Mouse (Mus musculus): Measurements from ENCODE around the gene Ppif. TPM values are rescaled to one million over a fixed set of nuclear protein-coding genes. Genes with fewer than 3 reads are reported as not detected.

Ppif gene
- total and polyA plus RNA-seq, 2 experiments from 2014 or later = 46.1 to 55.3 TPM

- WGBS = 60% methylated on average over 3 of the region's 3 CpGs
Measured at GRCm38 (mm10) chr14:25741211-25741610, 47.3 kb downstream of the Ppif start.

GRCm38 (mm10) chr14:25741840-25742367 lies 48.0 kb downstream of the Ppif start:
- Histone ChIP-seq H3K27ac (no peak overlapping the region), H3K4me1 (ENCODE audit: insufficient read depth, low read length) (0 out of 2 replicates have a peak, but pooled peaks cover 6% of the 10 kb centered on the region), H3K9ac (replicated peaks; ENCODE audit: low read length) (no peak overlapping the region), H3K36me3 (ENCODE audit: insufficient read depth, low read length) (no peaks in the 10 kb centered on the region), H3K4me2 (ENCODE audit: low read depth, low read length) (no peak overlapping the region), H3K27me3 (ENCODE audit: insufficient read depth, low read length) (no peaks in the 10 kb centered on the region), H3K9me3 (ENCODE audit: low read length) (no peaks in the 10 kb centered on the region), H3K4me3 (ENCODE audit: low read length) (no peak overlapping the region)
- no peak for DNase-seq (ENCODE audit: low spot score)
- ATAC-seq = no peak
- peak; percentile 38; the same call in 1 of the 2 replicates for TF ChIP-seq CTCF (IDR thresholded peaks at IDR 0.05; ENCODE audit: low read depth)
- WGBS = 65% methylated on average over 5 of the region's 5 CpGs

More at GRCm38 (mm10) chr14:25741211-25741610, 47.3 kb downstream of the Ppif start:
- H3K4me2 ChIP-seq (ENCODE audit: low read depth, low read length) = no peak overlapping the region
- H3K9ac ChIP-seq (replicated peaks; ENCODE audit: low read length) = no peak overlapping the region
- H3K9me3 ChIP-seq (ENCODE audit: low read length) = no peaks in the 10 kb centered on the region
- no peaks in the 10 kb centered on the region for H3K27me3 ChIP-seq (ENCODE audit: insufficient read depth, low read length)
- peaks cover 11% of the 10 kb centered on the region for H3K4me1 ChIP-seq (ENCODE audit: insufficient read depth, low read length)
- peak overlapping the region; percentile 82 for H3K27ac ChIP-seq
- no peaks in the 10 kb centered on the region for H3K36me3 ChIP-seq (ENCODE audit: insufficient read depth, low read length)
- DNase-seq (ENCODE audit: low spot score) (no peak), ATAC-seq (no peak)
- H3K4me3 ChIP-seq (ENCODE audit: low read length) = no peak overlapping the region
- TF ChIP-seq CTCF (IDR thresholded peaks at IDR 0.05; ENCODE audit: low read depth) = no peak

- H3K9me3 ChIP-seq (ENCODE audit: low read length) = no peaks in the 10 kb centered on the region
- no peak for TF ChIP-seq CTCF (IDR thresholded peaks at IDR 0.05; ENCODE audit: low read depth)
- DNase-seq (ENCODE audit: low spot score) = no peak
Measured at GRCm38 (mm10) chr14:25742943-25743342, 49.0 kb downstream of the Ppif start.

GRCm38 (mm10) chr14:25745365-25746184 lies 51.6 kb downstream of the Ppif start:
- Histone ChIP-seq H3K36me3 (ENCODE audit: insufficient read depth, low read length) (no peaks in the 10 kb centered on the region), H3K27me3 (ENCODE audit: insufficient read depth, low read length) (no peaks in the 10 kb centered on the region), H3K4me2 (ENCODE audit: low read depth, low read length) (no peak overlapping the region), H3K27ac (no peak overlapping the region), H3K9ac (replicated peaks; ENCODE audit: low read length) (no peak overlapping the region), H3K4me3 (ENCODE audit: low read length) (no peak overlapping the region), H3K9me3 (ENCODE audit: low read length) (no peaks in the 10 kb centered on the region), H3K4me1 (ENCODE audit: insufficient read depth, low read length) (no peaks in the 10 kb centered on the region)
- ATAC-seq = no peak
- peak; percentile 33; the same call in 1 of the 2 replicates for TF ChIP-seq CTCF (IDR thresholded peaks at IDR 0.05; ENCODE audit: low read depth)
- no peak for DNase-seq (ENCODE audit: low spot score)
- WGBS = 69% methylated on average over 11 of the region's 11 CpGs

More at GRCm38 (mm10) chr14:25742943-25743342, 49.0 kb downstream of the Ppif start:
- H3K9ac ChIP-seq (replicated peaks; ENCODE audit: low read length) = no peak overlapping the region
- no peaks in the 10 kb centered on the region for H3K36me3 ChIP-seq (ENCODE audit: insufficient read depth, low read length)
- H3K4me3 ChIP-seq (ENCODE audit: low read length) = no peak overlapping the region
- ATAC-seq = no peak
- H3K27me3 ChIP-seq (ENCODE audit: insufficient read depth, low read length) = no peaks in the 10 kb centered on the region
- H3K4me1 ChIP-seq (ENCODE audit: insufficient read depth, low read length) = 0 out of 2 replicates have a peak, but pooled peaks cover 6% of the 10 kb centered on the region
- no peak overlapping the region for H3K27ac ChIP-seq
- WGBS = 72% methylated on average over 5 of the region's 5 CpGs
- no peak overlapping the region for H3K4me2 ChIP-seq (ENCODE audit: low read depth, low read length)

GRCm38 (mm10) chr14:25746371-25746770 lies 52.4 kb downstream of the Ppif start:
- WGBS = 88% methylated on average over 6 of the region's 6 CpGs
- TF ChIP-seq CTCF (IDR thresholded peaks at IDR 0.05; ENCODE audit: low read depth) = no peak

GRCm38 (mm10) chr14:25746971-25747945 lies 53.3 kb downstream of the Ppif start:
- 78% methylated on average over 21 of the region's 21 CpGs for WGBS
- no peak overlapping the region for H3K4me2 ChIP-seq (ENCODE audit: low read depth, low read length)

More at GRCm38 (mm10) chr14:25746371-25746770, 52.4 kb downstream of the Ppif start:
- H3K4me3 ChIP-seq (ENCODE audit: low read length) = no peak overlapping the region
- DNase-seq (ENCODE audit: low spot score) = no peak
- H3K4me2 ChIP-seq (ENCODE audit: low read depth, low read length) = no peak overlapping the region
- H3K9me3 ChIP-seq (ENCODE audit: low read length) = no peaks in the 10 kb centered on the region
- no peaks in the 10 kb centered on the region for H3K36me3 ChIP-seq (ENCODE audit: insufficient read depth, low read length)
- no peaks in the 10 kb centered on the region for H3K4me1 ChIP-seq (ENCODE audit: insufficient read depth, low read length)
- H3K27ac ChIP-seq = no peak overlapping the region
- ATAC-seq = no peak
- no peak overlapping the region for H3K9ac ChIP-seq (replicated peaks; ENCODE audit: low read length)
- H3K27me3 ChIP-seq (ENCODE audit: insufficient read depth, low read length) = no peaks in the 10 kb centered on the region

More at GRCm38 (mm10) chr14:25746971-25747945, 53.3 kb downstream of the Ppif start:
- TF ChIP-seq CTCF (IDR thresholded peaks at IDR 0.05; ENCODE audit: low read depth) = no peak
- ATAC-seq (no peak), DNase-seq (ENCODE audit: low spot score) (no peak)
- no peaks in the 10 kb centered on the region for H3K4me1 ChIP-seq (ENCODE audit: insufficient read depth, low read length)
- no peaks in the 10 kb centered on the region for H3K27me3 ChIP-seq (ENCODE audit: insufficient read depth, low read length)
- H3K36me3 ChIP-seq (ENCODE audit: insufficient read depth, low read length) = no peaks in the 10 kb centered on the region
- H3K9me3 ChIP-seq (ENCODE audit: low read length) = no peaks in the 10 kb centered on the region
- no peak overlapping the region for H3K9ac ChIP-seq (replicated peaks; ENCODE audit: low read length)
- no peak overlapping the region for H3K27ac ChIP-seq
- H3K4me3 ChIP-seq (ENCODE audit: low read length) = no peak overlapping the region

Data from hindbrain, postnatal 0 days (tissue).